Mouse (Mus musculus): ENCODE results near the gene Sorbs2. TPM values are rescaled to one million over a fixed set of nuclear protein-coding genes. Genes with fewer than 3 reads are reported as not detected.

Sorbs2 gene
- total RNA-seq, 4 experiments from 2014 or later = 134 to 286 (median 185) TPM

GRCm38 (mm10) chr8:45760622-45761021 lies 253.0 kb downstream of the Sorbs2 start:
- no peak for DNase-seq

DNA sequence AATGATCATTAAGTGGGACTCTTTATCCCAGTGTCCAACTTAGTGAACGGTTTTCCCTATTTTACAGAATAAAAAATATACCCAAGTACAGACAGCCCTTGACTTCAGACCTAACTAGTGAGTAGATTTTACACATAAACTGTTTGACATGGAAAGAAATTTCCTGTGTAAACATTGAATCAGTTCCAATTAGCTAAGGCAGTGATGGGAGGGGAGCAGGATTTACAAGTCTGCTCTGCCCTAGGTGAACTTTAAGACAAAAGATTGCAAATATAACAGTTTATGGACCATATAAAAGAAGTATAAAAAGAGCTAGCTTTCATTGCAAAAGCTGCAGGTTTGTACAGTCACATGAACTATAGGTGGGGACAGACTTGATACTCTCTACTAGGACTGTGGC lies 253.5 kb downstream of the Sorbs2 start:
- DNase-seq = no peak

- no peak for DNase-seq
Measured at GRCm38 (mm10) chr8:45762982-45763689, 255.5 kb downstream of the Sorbs2 start.

GRCm38 (mm10) chr8:45763690-45764342 lies 256.2 kb downstream of the Sorbs2 start:
- peak; percentile 63 for DNase-seq

GRCm38 (mm10) chr8:45766138-45766537 lies 258.6 kb downstream of the Sorbs2 start:
- DNase-seq = no peak

DNA sequence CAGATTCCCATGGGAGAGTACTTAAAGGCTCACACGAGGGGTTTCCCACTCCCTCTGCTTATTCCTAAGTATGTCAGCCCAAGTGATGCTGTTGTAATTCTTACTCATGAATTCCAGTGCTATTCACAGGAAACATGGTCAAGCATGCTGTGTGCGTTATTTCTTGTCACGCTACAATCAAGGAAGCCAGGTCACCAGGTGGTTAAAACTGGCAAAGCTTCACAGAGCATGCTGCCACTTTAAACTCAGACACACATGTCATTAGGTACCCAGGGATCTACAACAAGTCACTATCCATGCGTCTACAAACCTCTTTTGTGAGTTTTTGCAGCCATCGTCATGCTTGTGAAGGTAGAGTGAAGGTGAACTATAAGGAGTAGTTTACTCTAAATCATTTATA lies 267.3 kb downstream of the Sorbs2 start:
- no peak for DNase-seq

GRCm38 (mm10) chr8:45775481-45775880 lies 267.9 kb downstream of the Sorbs2 start:
- no peak for DNase-seq

DNA sequence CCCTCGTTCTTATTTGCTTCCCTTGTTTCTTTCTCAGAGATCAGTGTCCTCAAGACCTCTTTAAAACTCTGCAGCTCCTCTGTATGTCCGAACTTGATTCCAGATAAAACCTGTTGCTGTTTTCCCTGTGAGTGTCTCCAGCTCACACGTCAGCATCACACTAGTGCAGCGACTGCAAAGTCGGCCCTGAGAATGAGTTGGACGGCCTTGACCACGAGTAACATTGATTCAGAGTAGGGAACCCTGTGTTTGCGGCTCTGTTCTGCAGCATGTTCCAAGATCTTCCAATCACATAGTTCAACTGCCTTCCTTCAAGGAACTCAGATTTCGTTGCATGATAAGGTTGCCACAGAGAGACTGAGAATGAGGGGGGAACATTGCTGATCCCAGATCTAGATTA lies 268.8 kb downstream of the Sorbs2 start:
- peak; percentile 70 for DNase-seq

GRCm38 (mm10) chr8:45776977-45777376 lies 269.4 kb downstream of the Sorbs2 start:
- no peak for DNase-seq

- DNase-seq = no peak
Measured at GRCm38 (mm10) chr8:45780585-45780984, 273.0 kb downstream of the Sorbs2 start.

- no peak for DNase-seq
Measured at GRCm38 (mm10) chr8:45788610-45789009, 281.0 kb downstream of the Sorbs2 start.

DNA sequence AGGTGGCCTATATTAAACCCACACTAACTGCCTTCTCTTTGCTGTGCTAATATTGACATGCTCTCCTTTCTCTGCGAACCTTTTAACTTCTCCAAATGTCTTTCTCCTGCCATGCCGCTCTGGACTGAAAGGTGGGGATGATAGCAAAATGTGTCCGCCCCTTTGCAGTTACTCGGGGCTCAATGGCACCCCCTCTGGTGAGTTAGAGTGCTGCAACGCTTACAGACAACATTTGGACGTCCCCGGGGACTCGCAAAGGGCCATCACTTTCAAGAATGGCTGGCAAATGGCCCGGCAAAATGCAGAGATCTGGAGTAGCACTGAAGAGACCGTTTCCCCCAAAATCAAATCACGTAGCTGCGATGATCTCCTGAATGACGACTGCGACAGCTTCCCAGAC lies 287.3 kb downstream of the Sorbs2 start:
- no peak for DNase-seq

- DNase-seq = no peak
Measured at GRCm38 (mm10) chr8:45796331-45796740, 288.7 kb downstream of the Sorbs2 start.

- DNase-seq = no peak
Measured at GRCm38 (mm10) chr8:45799517-45799916, 291.9 kb downstream of the Sorbs2 start.

- DNase-seq = no peak
Measured at GRCm38 (mm10) chr8:45808597-45808996, 301.0 kb downstream of the Sorbs2 start.

DNA sequence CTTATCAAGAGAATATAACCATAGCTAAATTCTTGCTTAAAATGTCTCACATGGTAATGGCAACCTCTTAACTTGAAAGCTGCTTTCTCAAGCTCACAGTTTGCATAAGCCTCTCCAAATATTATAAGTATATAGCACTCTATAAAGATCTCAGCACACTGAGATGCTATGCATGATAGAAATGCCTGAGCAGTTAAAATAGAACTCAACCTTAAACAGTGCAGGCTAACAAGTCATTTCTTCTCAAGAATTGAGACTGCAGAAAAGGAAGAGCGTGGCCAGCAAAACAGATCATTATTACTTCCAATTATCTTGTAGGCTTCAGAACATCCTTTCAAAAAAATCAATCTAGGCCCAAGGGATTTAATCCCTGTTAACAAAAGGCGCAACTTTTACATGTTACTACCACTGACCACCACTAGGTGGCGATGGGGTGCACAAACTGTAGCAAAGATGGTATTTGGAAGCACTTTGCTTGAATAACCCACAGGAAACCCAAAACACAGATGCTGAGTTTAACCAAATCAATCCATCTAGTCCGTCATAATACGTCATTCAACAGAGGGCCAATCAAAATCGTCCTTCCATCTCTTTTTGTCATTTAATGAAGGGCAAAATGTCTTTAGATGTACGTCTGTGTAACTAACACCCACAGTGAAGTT lies 309.3 kb downstream of the Sorbs2 start:
- DNase-seq = no peak

DNA sequence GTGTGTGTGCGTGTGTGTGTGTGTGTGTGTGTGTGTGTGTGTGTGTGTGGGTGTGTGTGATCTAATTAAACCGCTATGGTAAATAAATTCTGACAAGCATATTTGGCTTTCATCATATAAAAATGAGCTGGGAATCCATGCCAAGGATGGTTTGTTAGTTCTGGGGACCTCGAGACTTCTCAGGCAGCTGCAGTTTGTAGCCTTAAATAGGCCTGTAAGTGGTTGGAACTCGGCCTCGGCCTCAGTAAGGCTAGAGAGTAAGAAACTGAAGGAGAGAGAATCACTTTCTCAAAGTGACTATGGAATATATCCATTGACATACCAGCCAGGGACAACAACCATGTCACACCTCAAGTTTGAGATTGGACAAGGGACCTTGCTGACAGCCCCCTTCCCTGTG lies 314.1 kb downstream of the Sorbs2 start:
- DNase-seq = no peak

GRCm38 (mm10) chr8:45829985-45830548 lies 322.5 kb downstream of the Sorbs2 start:
- no peak for DNase-seq

GRCm38 (mm10) chr8:45833896-45834295 lies 326.3 kb downstream of the Sorbs2 start:
- DNase-seq = no peak

DNA sequence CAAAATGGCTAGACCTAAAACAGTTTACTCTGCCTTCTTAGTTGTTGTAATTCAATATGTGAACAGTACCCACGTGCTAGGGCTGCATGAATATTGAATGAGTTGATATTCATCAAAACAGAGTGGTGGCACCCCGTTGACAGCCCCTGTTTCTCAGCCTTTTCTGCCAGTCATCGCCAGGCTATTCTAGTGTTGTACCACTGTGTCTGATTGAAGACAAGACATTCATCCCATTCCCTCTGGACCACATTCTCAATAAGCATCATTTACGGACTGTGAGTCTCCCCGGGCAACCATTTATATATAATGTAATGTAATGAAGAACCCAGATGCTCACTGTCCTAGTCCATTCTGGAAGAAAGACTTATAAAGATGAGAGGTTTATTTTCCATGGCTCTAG lies 335.7 kb downstream of the Sorbs2 start:
- DNase-seq = no peak

GRCm38 (mm10) chr8:45844097-45844885 lies 336.7 kb downstream of the Sorbs2 start:
- DNase-seq = no peak

DNA sequence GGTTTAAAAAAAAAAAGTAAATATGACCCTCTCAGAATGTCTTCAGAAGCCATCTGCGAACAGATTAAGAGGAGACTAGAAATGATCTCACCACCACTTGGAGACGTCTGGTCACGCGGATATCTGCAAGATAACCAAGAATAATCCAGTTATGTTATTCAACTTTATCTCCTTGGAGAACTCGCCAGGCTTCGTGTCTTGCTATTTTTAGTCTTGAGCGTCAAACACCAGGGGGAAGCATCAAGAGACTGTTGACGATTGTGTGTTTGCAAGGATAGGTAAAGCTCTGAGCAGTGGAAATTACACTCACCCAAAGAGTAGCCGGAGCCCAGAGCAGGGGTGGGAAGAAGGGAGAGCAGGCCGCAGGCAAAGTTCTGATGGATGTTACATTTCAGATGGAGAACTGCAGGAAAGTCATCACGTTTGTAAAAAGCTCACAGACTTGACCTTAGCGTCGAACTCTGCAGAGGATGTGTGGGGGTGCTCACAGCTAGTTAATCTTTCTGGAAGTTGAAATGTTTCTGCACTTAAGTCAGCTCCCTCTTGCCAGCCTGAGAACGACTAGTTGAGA lies 337.4 kb downstream of the Sorbs2 start:
- no peak for DNase-seq
